Mouse (Mus musculus): ENCODE data around the gene Ngdn. TPM values are rescaled to one million over a fixed set of nuclear protein-coding genes. Genes with fewer than 3 reads are reported as not detected.
A peak's percentile ranks its signal among the peaks of the same experiment; 100 is the strongest.

The Ngdn gene
- total and polyA plus RNA-seq, 2 experiments from 2014 or later, result 50.1 to 50.9 TPM

DNA sequence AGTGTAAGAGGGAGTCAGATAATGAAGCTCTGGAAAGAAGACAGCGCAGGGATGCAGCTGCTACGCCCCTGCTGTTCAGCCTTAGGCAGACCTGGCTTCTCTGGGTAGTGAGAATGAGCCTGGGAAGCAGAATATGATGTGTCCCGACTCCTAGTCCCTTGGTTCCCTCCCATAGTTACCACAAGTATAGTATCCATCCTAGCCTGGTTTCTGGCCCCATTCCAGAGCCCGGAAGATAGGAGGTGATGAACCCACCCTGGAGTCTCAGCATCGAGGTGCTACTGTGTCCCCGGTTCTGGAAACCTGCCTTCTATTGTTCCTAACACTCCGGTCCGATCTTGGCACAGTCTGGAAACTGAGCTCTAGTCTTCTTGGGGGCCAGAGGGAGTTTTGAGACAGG is 6.8 kb upstream of the Ngdn start:
- DNase-seq (ENCODE audit: low spot score), result no peak
- Histone ChIP-seq H3K4me3 (ENCODE audit: low read depth, low read length) (no peak overlapping the region), H3K36me3 (replicated peaks; ENCODE audit: control insufficient read depth, insufficient read depth, low read length) (no peaks in the 10 kb centered on the region), H3K9me3 (replicated peaks; ENCODE audit: control insufficient read depth, low read length) (no peaks in the 10 kb centered on the region), H3K27me3 (ENCODE audit: control insufficient read depth, insufficient read depth, low read length) (no peaks in the 10 kb centered on the region), H3K4me2 (ENCODE audit: low read depth, low read length) (no peak overlapping the region), H3K4me1 (ENCODE audit: control insufficient read depth, insufficient read depth) (peaks cover 8% of the 10 kb centered on the region), H3K9ac (replicated peaks; ENCODE audit: low read depth, low read length) (no peak overlapping the region), H3K27ac (ENCODE audit: low read depth) (peak overlapping the region; percentile 72)
- 54% methylated on average over 8 of the region's 8 CpGs for WGBS
- ATAC-seq (ENCODE audit: insufficient read depth, low read depth), result no peak
- TF ChIP-seq CTCF (IDR thresholded peaks at IDR 0.05; ENCODE audit: low read depth) (no peak), EP300 (IDR thresholded peaks at IDR 0.05; ENCODE audit: low read depth) (no peak)

DNA sequence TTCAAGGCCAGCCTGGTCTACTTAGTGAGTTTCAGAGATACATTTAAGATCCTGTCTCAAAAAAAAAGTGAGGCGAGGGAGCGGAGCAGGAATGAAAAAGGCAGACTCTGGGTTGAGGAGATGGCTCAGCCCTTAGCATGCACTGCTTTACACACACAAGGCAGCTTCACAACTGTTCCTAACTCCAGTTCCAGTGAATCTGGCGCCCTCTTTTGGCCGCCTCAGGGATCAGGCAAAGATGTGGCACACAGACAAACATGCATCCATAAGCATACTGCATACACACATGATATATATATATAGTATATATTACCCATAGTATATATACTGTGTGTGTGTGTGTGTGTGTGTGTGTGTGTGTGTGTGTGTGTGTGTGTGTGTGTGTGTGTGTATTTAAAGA is 4.1 kb upstream of the Ngdn start:
- Histone ChIP-seq H3K9ac (replicated peaks; ENCODE audit: low read depth, low read length) (no peak overlapping the region), H3K9me3 (replicated peaks; ENCODE audit: control insufficient read depth, low read length) (no peaks in the 10 kb centered on the region), H3K4me2 (ENCODE audit: low read depth, low read length) (no peak overlapping the region), H3K27me3 (ENCODE audit: control insufficient read depth, insufficient read depth, low read length) (no peaks in the 10 kb centered on the region), H3K36me3 (replicated peaks; ENCODE audit: control insufficient read depth, insufficient read depth, low read length) (no peaks in the 10 kb centered on the region), H3K27ac (ENCODE audit: low read depth) (no peak overlapping the region), H3K4me1 (ENCODE audit: control insufficient read depth, insufficient read depth) (peaks cover 3% of the 10 kb centered on the region; the same call in 1 of the 2 replicates), H3K4me3 (ENCODE audit: low read depth, low read length) (no peak overlapping the region)
- no peak for ATAC-seq (ENCODE audit: insufficient read depth, low read depth)
- TF ChIP-seq EP300 (IDR thresholded peaks at IDR 0.05; ENCODE audit: low read depth), result no peak
- TF ChIP-seq CTCF (IDR thresholded peaks at IDR 0.05; ENCODE audit: low read depth), result peak; percentile 42
- DNase-seq (ENCODE audit: low spot score), result no peak
- 73% methylated on average over 4 of the region's 4 CpGs for WGBS

DNA sequence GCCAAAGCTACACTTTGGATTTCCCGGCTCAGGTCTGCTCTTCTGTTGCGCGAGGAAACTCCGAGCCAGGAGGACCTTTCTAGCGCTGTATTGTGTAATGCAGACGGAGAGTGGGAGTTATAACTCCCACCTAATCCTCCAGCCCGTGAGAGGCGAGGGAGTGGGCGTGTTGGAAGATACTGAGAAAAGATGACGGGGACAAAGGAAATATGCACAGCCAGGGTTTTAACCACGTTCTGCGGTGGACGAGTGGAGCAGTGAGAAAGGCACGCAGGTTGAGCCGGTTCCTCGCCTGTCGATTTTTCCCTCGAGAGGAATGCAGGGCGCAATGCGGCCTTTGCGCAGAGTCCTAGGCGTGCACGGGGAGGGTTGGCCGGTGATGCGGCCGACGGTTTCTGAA is 663 bp upstream of the Ngdn start:
- H3K27me3 ChIP-seq (ENCODE audit: control insufficient read depth, insufficient read depth, low read length), result no peaks in the 10 kb centered on the region
- no peak for TF ChIP-seq EP300 (IDR thresholded peaks at IDR 0.05; ENCODE audit: low read depth)
- DNase-seq (ENCODE audit: low spot score) (peak; percentile 60), ATAC-seq (ENCODE audit: insufficient read depth, low read depth) (peak; percentile 40)
- WGBS, result under 1% methylated on average over 27 of the region's 27 CpGs
- peak overlapping the region; percentile 62 for H3K9ac ChIP-seq (replicated peaks; ENCODE audit: low read depth, low read length)
- H3K4me2 ChIP-seq (ENCODE audit: low read depth, low read length), result peak overlapping the region; percentile 79
- no peaks in the 10 kb centered on the region for H3K9me3 ChIP-seq (replicated peaks; ENCODE audit: control insufficient read depth, low read length)
- peaks cover 3% of the 10 kb centered on the region; the same call in 1 of the 2 replicates for H3K4me1 ChIP-seq (ENCODE audit: control insufficient read depth, insufficient read depth)
- H3K4me3 ChIP-seq (ENCODE audit: low read depth, low read length), result peak overlapping the region; percentile 49
- peaks cover 20% of the 10 kb centered on the region for H3K36me3 ChIP-seq (replicated peaks; ENCODE audit: control insufficient read depth, insufficient read depth, low read length)
- peak overlapping the region; percentile 98 for H3K27ac ChIP-seq (ENCODE audit: low read depth)

DNA sequence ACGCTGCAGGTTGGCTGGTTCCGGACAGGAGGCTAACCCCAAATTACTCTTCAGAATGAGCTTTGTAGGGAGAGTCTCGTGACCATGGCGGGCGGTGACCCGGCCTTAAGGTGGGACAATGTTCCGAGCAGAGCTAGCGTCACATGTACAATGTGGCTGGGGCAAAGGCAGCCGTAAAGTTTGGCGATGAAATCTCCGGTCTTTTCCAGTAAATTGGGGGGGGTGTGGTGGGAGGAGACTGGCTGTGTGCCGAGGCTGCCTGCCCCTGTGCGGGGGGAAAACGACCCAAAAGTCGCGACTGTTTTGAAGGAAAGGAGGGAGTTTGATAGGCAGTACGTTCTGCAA is 485 bp downstream of the Ngdn start:
- Histone ChIP-seq H3K36me3 (replicated peaks; ENCODE audit: control insufficient read depth, insufficient read depth, low read length) (peaks cover 25% of the 10 kb centered on the region), H3K9me3 (replicated peaks; ENCODE audit: control insufficient read depth, low read length) (no peaks in the 10 kb centered on the region), H3K4me1 (ENCODE audit: control insufficient read depth, insufficient read depth) (0 out of 2 replicates have a peak, but pooled peaks cover 3% of the 10 kb centered on the region), H3K27me3 (ENCODE audit: control insufficient read depth, insufficient read depth, low read length) (no peaks in the 10 kb centered on the region), H3K9ac (replicated peaks; ENCODE audit: low read depth, low read length) (peak overlapping the region; percentile 80), H3K4me3 (ENCODE audit: low read depth, low read length) (peak overlapping the region; percentile 78), H3K27ac (ENCODE audit: low read depth) (peak overlapping the region; percentile 82), H3K4me2 (ENCODE audit: low read depth, low read length) (peak overlapping the region; percentile 91)
- DNase-seq (ENCODE audit: low spot score) (no peak), ATAC-seq (ENCODE audit: insufficient read depth, low read depth) (peak; percentile 8)
- TF ChIP-seq CTCF (IDR thresholded peaks at IDR 0.05; ENCODE audit: low read depth) (no peak), EP300 (IDR thresholded peaks at IDR 0.05; ENCODE audit: low read depth) (no peak)
- under 1% methylated on average over 17 of the region's 17 CpGs for WGBS

DNA sequence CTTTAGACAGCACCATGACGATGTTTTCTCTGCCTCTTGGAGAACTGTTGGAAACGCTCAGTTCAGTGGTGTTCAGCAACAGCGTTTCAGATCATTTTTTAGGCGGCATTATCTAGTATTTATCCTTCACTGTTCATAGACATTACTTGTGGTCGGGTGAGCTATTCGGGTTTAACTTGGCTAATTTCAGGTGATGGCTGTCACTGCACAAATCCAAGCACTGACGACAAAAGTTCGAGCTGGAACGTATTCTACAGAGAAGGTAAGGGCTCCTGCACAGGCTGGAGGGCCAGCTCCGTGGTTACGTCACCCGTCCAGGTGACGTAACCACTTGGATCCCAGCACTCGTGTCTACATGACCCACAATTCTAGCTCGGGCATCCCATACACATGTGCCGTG is 1.6 kb downstream of the Ngdn start:
- H3K27me3 ChIP-seq (ENCODE audit: control insufficient read depth, insufficient read depth, low read length), result no peaks in the 10 kb centered on the region

DNA sequence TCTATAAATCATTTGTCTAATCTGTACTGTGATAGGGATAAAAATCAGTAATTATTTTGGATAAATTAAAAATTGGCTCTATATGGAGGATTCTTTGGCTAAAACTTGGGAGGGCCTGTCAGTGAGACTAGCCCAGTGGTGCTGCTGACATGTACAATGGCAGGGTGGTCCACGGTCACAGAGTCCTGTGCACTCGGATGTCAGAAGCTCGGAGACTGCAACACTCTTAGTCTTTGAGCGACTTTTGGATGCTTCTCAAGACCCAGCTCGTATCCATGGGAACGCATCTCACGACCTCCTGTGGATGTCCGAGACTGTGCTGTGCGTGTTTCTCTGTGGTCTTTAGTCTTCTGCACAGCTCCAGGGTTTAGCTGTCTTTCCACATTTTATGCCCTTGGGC is 5.1 kb downstream of the Ngdn start:
- Histone ChIP-seq H3K36me3 (replicated peaks; ENCODE audit: control insufficient read depth, insufficient read depth, low read length) (peaks cover 70% of the 10 kb centered on the region), H3K27ac (ENCODE audit: low read depth) (no peak overlapping the region), H3K4me3 (ENCODE audit: low read depth, low read length) (no peak overlapping the region), H3K27me3 (ENCODE audit: control insufficient read depth, insufficient read depth, low read length) (no peaks in the 10 kb centered on the region), H3K4me2 (ENCODE audit: low read depth, low read length) (no peak overlapping the region), H3K9ac (replicated peaks; ENCODE audit: low read depth, low read length) (no peak overlapping the region), H3K9me3 (replicated peaks; ENCODE audit: control insufficient read depth, low read length) (no peaks in the 10 kb centered on the region), H3K4me1 (ENCODE audit: control insufficient read depth, insufficient read depth) (0 out of 2 replicates have a peak, but pooled peaks cover 3% of the 10 kb centered on the region)
- no peak for ATAC-seq (ENCODE audit: insufficient read depth, low read depth)
- no peak for TF ChIP-seq CTCF (IDR thresholded peaks at IDR 0.05; ENCODE audit: low read depth)
- no peak for TF ChIP-seq EP300 (IDR thresholded peaks at IDR 0.05; ENCODE audit: low read depth)
- WGBS, result 87% methylated on average over 9 of the region's 9 CpGs
- DNase-seq (ENCODE audit: low spot score), result no peak

More for the DNA sequence above, 1.6 kb downstream of the Ngdn start:
- no peaks in the 10 kb centered on the region for H3K9me3 ChIP-seq (replicated peaks; ENCODE audit: control insufficient read depth, low read length)
- no peak overlapping the region for H3K27ac ChIP-seq (ENCODE audit: low read depth)
- no peak overlapping the region for H3K4me2 ChIP-seq (ENCODE audit: low read depth, low read length)
- DNase-seq (ENCODE audit: low spot score), result no peak
- 0 out of 2 replicates have a peak, but pooled peaks cover 3% of the 10 kb centered on the region for H3K4me1 ChIP-seq (ENCODE audit: control insufficient read depth, insufficient read depth)
- 88% methylated on average over 16 of the region's 16 CpGs for WGBS
- H3K9ac ChIP-seq (replicated peaks; ENCODE audit: low read depth, low read length), result no peak overlapping the region
- H3K4me3 ChIP-seq (ENCODE audit: low read depth, low read length), result no peak overlapping the region
- no peak for ATAC-seq (ENCODE audit: insufficient read depth, low read depth)
- TF ChIP-seq CTCF (IDR thresholded peaks at IDR 0.05; ENCODE audit: low read depth), result no peak
- TF ChIP-seq EP300 (IDR thresholded peaks at IDR 0.05; ENCODE audit: low read depth), result no peak
- H3K36me3 ChIP-seq (replicated peaks; ENCODE audit: control insufficient read depth, insufficient read depth, low read length), result peaks cover 36% of the 10 kb centered on the region
